Comparison of ENCODE assay signal across 26 mouse cellular contexts in the genomic region with DNA sequence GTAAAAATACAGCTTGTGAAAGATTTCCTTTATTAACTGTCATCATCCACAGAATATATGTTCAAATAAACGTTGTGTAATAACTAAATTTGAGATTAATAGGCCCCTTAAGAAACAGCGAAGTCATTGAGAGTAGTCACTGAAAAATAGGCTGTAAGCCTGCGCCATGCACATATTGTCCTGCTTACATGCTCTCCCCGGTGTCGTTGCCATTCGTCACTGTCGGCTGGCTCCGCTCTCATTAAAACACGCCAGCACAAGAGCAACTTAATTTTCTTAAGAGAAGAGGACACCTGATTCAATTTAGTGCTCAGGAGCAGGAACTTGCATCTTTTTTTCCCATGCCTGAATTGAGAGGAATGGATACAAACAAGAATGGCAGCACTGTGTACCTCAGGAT.
DNase-seq lines count a peak whose midpoint lies in the region; ATAC-seq and TF ChIP-seq lines count a peak whose summit lies in the region.
"Had no signal": no experiment of that assay in that cellular context is flagged by ENCODE, and none has a peak within 500 bp of the region (broad histone marks: within the 10 kb centered on the region; RNA-seq: fewer than 3 reads in every experiment).

No protein-coding gene starts in this region.

- no peak for TF ChIP-seq CTCF in brain, embryonic 14.5 days (IDR thresholded peaks at IDR 0.05; ENCODE audit: borderline replicate concordance, extremely low read depth, insufficient read depth, insufficient read length)

- peak; percentile 27 for DNase-seq in heart, adult 11 months
- DNase-seq in heart, adult 18-20 months = no peak
- peak; percentile 56 for DNase-seq in brain, embryonic 14.5 days (ENCODE audit: low read depth)
- DNase-seq in adrenal gland, postnatal 36 days = no peak
- no peak for DNase-seq in frontal cortex, postnatal 36 days (ENCODE audit: low spot score in 2 of 2)
- DNase-seq in gastrocnemius, adult 8-10 months (ENCODE audit: low spot score in 2 of 2) = no peak
- DNase-seq: adrenal gland, postnatal 10 days; cerebellum, adult 11-12 months; cerebellum, postnatal 36 days; kidney, adult 9 months; kidney, postnatal 25 days; left cerebral cortex, postnatal 4 days; liver, embryonic 13.5 days; lung, embryonic 14.5 days; right cerebral cortex, adult 18-20 months; thymus, postnatal 4 days had no signal

- 31% methylated on average over 9 of the region's 9 CpGs for WGBS in hindbrain, embryonic 13.5 days
- 22% methylated on average over 9 of the region's 9 CpGs for WGBS in neural tube, embryonic 12.5 days

- peak overlapping the region; percentile 27 for H3K4me2 ChIP-seq in hindbrain, embryonic 13.5 days
- H3K4me2 ChIP-seq in neural tube, embryonic 12.5 days (replicated peaks) = peak overlapping the region; percentile 32
- H3K4me2 ChIP-seq: embryonic facial prominence, embryonic 12.5 days; heart, embryonic 13.5 days; liver, embryonic 13.5 days; lung, embryonic 14.5 days had no signal

- TF ChIP-seq POLR2A in brain, embryonic 14.5 days (IDR thresholded peaks at IDR 0.05; ENCODE audit: borderline replicate concordance, extremely low read depth, insufficient read depth, insufficient read length, poor library complexity, severe bottlenecking) = no peak

- no peak overlapping the region for H3K27ac ChIP-seq in hindbrain, embryonic 13.5 days
- H3K27ac ChIP-seq in neural tube, embryonic 12.5 days = no peak overlapping the region
- H3K27ac ChIP-seq: heart, embryonic 13.5 days; left cerebral cortex, adult 2 months; liver, embryonic 13.5 days; macrophage; midbrain, embryonic 10.5 days had no signal

- H3K27me3 ChIP-seq in hindbrain, embryonic 13.5 days = no peaks in the 10 kb centered on the region
- no peaks in the 10 kb centered on the region for H3K27me3 ChIP-seq in neural tube, embryonic 12.5 days (replicated peaks)
- H3K27me3 ChIP-seq: embryonic facial prominence, embryonic 12.5 days; heart, embryonic 13.5 days; liver, embryonic 13.5 days had no signal

- H3K4me1 ChIP-seq in hindbrain, embryonic 13.5 days (replicated peaks) = peaks cover 17% of the 10 kb centered on the region
- H3K4me1 ChIP-seq in neural tube, embryonic 12.5 days = peaks cover 18% of the 10 kb centered on the region
- H3K4me1 ChIP-seq: liver, embryonic 13.5 days had no signal

- H3K9ac ChIP-seq in hindbrain, embryonic 13.5 days = no peak overlapping the region
- no peak overlapping the region for H3K9ac ChIP-seq in neural tube, embryonic 12.5 days
- H3K9ac ChIP-seq: embryonic facial prominence, embryonic 12.5 days; heart, embryonic 13.5 days; liver, embryonic 13.5 days; lung, embryonic 14.5 days had no signal

- ATAC-seq in hindbrain, embryonic 13.5 days (ENCODE audit: low FRiP score) = 0 out of 2 replicates have a peak, but pooled peaks have one; percentile 26
- peak; percentile 61; the same call in 1 of the 2 replicates for ATAC-seq in neural tube, embryonic 12.5 days (ENCODE audit: low FRiP score, low read depth)
- ATAC-seq: activated CD4-positive, CD25-positive, alpha-beta regulatory T cell, adult 4 months; CD4-positive, CD25-positive, alpha-beta regulatory T cell, adult 4 months; forebrain, embryonic 16.5 days had no signal

- H3K9me3 ChIP-seq in hindbrain, embryonic 13.5 days = no peaks in the 10 kb centered on the region
- H3K9me3 ChIP-seq in neural tube, embryonic 12.5 days = no peaks in the 10 kb centered on the region
- H3K9me3 ChIP-seq: embryonic facial prominence, embryonic 12.5 days; heart, embryonic 13.5 days; liver, embryonic 13.5 days; midbrain, embryonic 10.5 days had no signal

- no peak overlapping the region for H3K4me3 ChIP-seq in hindbrain, embryonic 13.5 days
- no peak overlapping the region for H3K4me3 ChIP-seq in neural tube, embryonic 12.5 days
- H3K4me3 ChIP-seq: embryonic facial prominence, embryonic 12.5 days; heart, embryonic 13.5 days; left cerebral cortex, adult 2 months; liver, embryonic 13.5 days; midbrain, embryonic 10.5 days had no signal

- no peaks in the 10 kb centered on the region for H3K36me3 ChIP-seq in hindbrain, embryonic 13.5 days
- no peaks in the 10 kb centered on the region for H3K36me3 ChIP-seq in neural tube, embryonic 12.5 days
- H3K36me3 ChIP-seq: embryonic facial prominence, embryonic 12.5 days; midbrain, embryonic 10.5 days had no signal

Comparison
In these comparisons a context has a peak if more than half of its experiments do, and no peak if none do; other contexts are left out.
1. DNase-seq: peak in heart, adult 11 months (single experiment) and brain, embryonic 14.5 days (single experiment); none in heart, adult 18-20 months (0 of 2), adrenal gland, postnatal 36 days (0 of 2), frontal cortex, postnatal 36 days (0 of 2) and gastrocnemius, adult 8-10 months (0 of 2).